Mouse (Mus musculus) adipocyte (in vitro differentiated cells): ENCODE results near the gene Gm21962.
"Not testable (repeated sequence)": the region's sequence is repeated elsewhere in the genome, so short reads cannot be mapped to it uniquely, and the experiment has no call there.

Experiments
- DNase-seq: peaks from one replicate; pipeline ENCODE4 v3.0.0-alpha.2; 2016; ENCODE audit warnings: low spot score

The Gm21962 gene

GRCm38 (mm10) chr3:137671224-137671623, at the start of gene Gm21962:
Gene Gm21962, plus strand, starts transcription at chr3:137671524.
- DNase-seq, result not testable (repeated sequence)

- no peak for DNase-seq
Observed at GRCm38 (mm10) chr3:137622091-137622490, 49.2 kb upstream of the Gm21962 start.

- no peak for DNase-seq
Observed at GRCm38 (mm10) chr3:137622895-137623580, 48.3 kb upstream of the Gm21962 start.

- no peak for DNase-seq
Observed at GRCm38 (mm10) chr3:137623581-137624362, 47.6 kb upstream of the Gm21962 start.

- DNase-seq, result no peak
Observed at GRCm38 (mm10) chr3:137625054-137625453, 46.3 kb upstream of the Gm21962 start.

- DNase-seq, result peak; percentile 22
Observed at GRCm38 (mm10) chr3:137633726-137634125, 37.6 kb upstream of the Gm21962 start.

- DNase-seq, result no peak
Observed at GRCm38 (mm10) chr3:137636571-137636970, 34.8 kb upstream of the Gm21962 start.

GRCm38 (mm10) chr3:137641238-137641637, 30.1 kb upstream of the Gm21962 start:
- DNase-seq, result no peak

GRCm38 (mm10) chr3:137642137-137642536, 29.2 kb upstream of the Gm21962 start:
- DNase-seq, result no peak

GRCm38 (mm10) chr3:137642568-137642967, 28.8 kb upstream of the Gm21962 start:
- no peak for DNase-seq

GRCm38 (mm10) chr3:137644081-137644480, 27.2 kb upstream of the Gm21962 start:
- DNase-seq, result no peak

GRCm38 (mm10) chr3:137644947-137645346, 26.4 kb upstream of the Gm21962 start:
- DNase-seq, result no peak

GRCm38 (mm10) chr3:137647427-137648100, 23.8 kb upstream of the Gm21962 start:
- no peak for DNase-seq

- DNase-seq, result no peak
Observed at GRCm38 (mm10) chr3:137649112-137649511, 22.2 kb upstream of the Gm21962 start.

GRCm38 (mm10) chr3:137652853-137653252, 18.5 kb upstream of the Gm21962 start:
- no peak for DNase-seq

GRCm38 (mm10) chr3:137680923-137681322, 9.6 kb downstream of the Gm21962 start:
- DNase-seq, result peak; percentile 71

- DNase-seq, result no peak
Observed at GRCm38 (mm10) chr3:137682911-137683806, 11.8 kb downstream of the Gm21962 start.

- DNase-seq, result no peak
Observed at GRCm38 (mm10) chr3:137683807-137684403, 12.6 kb downstream of the Gm21962 start.

GRCm38 (mm10) chr3:137686932-137687331, 15.6 kb downstream of the Gm21962 start:
- no peak for DNase-seq

GRCm38 (mm10) chr3:137691503-137691902, 20.2 kb downstream of the Gm21962 start:
- DNase-seq, result no peak

GRCm38 (mm10) chr3:137715946-137716345, 44.6 kb downstream of the Gm21962 start:
- peak; percentile 4 for DNase-seq
